Mouse (Mus musculus): ENCODE data around the gene Wdr35. TPM values are rescaled to one million over a fixed set of nuclear protein-coding genes. Genes with fewer than 3 reads are reported as not detected.
A peak's percentile ranks its signal among the peaks of the same experiment; 100 is the strongest.

Wdr35 gene
- total and polyA plus RNA-seq, 2 experiments from 2014 or later = 22.9 to 27.7 TPM

DNA sequence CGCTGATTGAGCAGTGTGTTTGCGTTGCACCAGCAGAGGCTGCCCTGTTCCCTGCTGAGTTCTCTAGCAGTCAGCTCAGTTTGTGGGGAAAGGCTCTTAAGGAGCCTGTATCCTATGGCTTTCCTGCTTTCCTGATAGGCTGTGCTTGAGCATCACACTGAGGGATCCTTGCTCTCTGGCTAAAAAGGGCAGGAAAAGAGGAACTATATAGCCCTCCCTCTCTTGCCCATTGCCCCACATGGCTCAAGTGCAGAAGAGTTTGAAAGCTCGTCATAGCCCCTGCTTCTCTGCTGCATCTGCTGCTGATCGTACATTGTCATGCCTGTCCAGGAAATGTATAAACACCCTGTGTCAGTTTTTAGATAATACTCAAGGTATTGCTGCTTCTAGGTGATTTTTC, 33.5 kb downstream of the Wdr35 start:
- H3K27me3 ChIP-seq (ENCODE audit: insufficient read depth, low read length) = no peaks in the 10 kb centered on the region
- no peak overlapping the region for H3K4me3 ChIP-seq (ENCODE audit: low read depth, low read length)
- ATAC-seq (no peak), DNase-seq (no peak)
- H3K4me1 ChIP-seq (ENCODE audit: insufficient read depth) = no peaks in the 10 kb centered on the region
- H3K9ac ChIP-seq = no peak overlapping the region
- H3K4me2 ChIP-seq (ENCODE audit: low read depth) = no peak overlapping the region
- peaks cover 18% of the 10 kb centered on the region for H3K36me3 ChIP-seq (ENCODE audit: insufficient read depth)
- TF ChIP-seq CTCF (IDR thresholded peaks at IDR 0.05; ENCODE audit: low read depth) = no peak
- WGBS = 74% methylated on average over 4 of the region's 4 CpGs
- H3K9me3 ChIP-seq (ENCODE audit: low read length) = no peaks in the 10 kb centered on the region
- H3K27ac ChIP-seq (ENCODE audit: low read depth, low read length) = no peak overlapping the region

DNA sequence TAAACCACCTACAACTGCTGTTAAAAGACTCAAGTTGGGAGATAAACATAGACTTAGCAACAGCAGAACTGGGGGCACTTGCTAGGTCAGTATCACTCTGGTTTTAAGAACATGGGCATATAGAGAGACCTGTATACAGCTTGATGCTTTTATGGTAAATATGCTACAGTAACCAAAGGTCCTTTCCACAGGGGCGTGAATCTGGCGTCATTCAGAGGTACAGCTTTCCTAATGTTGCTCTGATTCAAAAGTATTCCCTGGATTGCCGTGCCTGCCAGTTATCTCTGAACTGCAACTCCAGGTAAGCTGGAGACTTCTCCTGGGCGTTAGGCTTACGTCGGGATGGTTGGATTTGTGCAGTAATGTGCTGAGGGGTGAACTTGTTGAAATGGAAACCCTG, 34.1 kb downstream of the Wdr35 start:
- Histone ChIP-seq H3K4me3 (ENCODE audit: low read depth, low read length) (no peak overlapping the region), H3K9ac (no peak overlapping the region), H3K27ac (ENCODE audit: low read depth, low read length) (no peak overlapping the region), H3K4me2 (ENCODE audit: low read depth) (no peak overlapping the region), H3K36me3 (ENCODE audit: insufficient read depth) (peaks cover 22% of the 10 kb centered on the region), H3K9me3 (ENCODE audit: low read length) (no peaks in the 10 kb centered on the region), H3K27me3 (ENCODE audit: insufficient read depth, low read length) (no peaks in the 10 kb centered on the region), H3K4me1 (ENCODE audit: insufficient read depth) (no peaks in the 10 kb centered on the region)
- WGBS = 96% methylated on average over 6 of the region's 6 CpGs
- TF ChIP-seq CTCF (IDR thresholded peaks at IDR 0.05; ENCODE audit: low read depth) = no peak
- ATAC-seq = no peak
- DNase-seq = no peak

DNA sequence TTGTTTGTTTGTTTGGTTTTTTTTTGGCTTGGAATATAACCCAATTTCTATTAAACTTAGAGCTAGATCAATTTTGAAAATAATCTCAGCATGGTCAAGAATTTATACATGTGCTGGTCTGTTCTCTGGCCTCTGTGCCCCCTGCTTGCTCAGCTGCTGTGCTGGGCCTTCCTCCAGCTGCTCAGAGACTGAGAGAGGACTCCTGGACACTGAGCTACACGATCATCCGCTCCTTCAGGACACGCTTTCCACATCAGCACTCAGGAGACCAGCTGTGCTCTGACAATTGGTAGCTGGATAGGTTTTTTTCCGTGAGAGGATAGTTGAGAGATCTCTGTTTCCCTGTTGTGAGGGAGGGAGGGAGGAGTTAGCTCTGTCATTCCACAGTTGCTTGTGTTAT, 36.6 kb downstream of the Wdr35 start:
- no peak for TF ChIP-seq CTCF (IDR thresholded peaks at IDR 0.05; ENCODE audit: low read depth)
- H3K27ac ChIP-seq (ENCODE audit: low read depth, low read length) = no peak overlapping the region
- H3K9ac ChIP-seq = no peak overlapping the region
- H3K9me3 ChIP-seq (ENCODE audit: low read length) = no peaks in the 10 kb centered on the region
- peaks cover 29% of the 10 kb centered on the region for H3K36me3 ChIP-seq (ENCODE audit: insufficient read depth)
- no peaks in the 10 kb centered on the region for H3K27me3 ChIP-seq (ENCODE audit: insufficient read depth, low read length)
- H3K4me3 ChIP-seq (ENCODE audit: low read depth, low read length) = no peak overlapping the region
- 71% methylated on average over 4 of the region's 4 CpGs for WGBS
- H3K4me1 ChIP-seq (ENCODE audit: insufficient read depth) = no peaks in the 10 kb centered on the region
- ATAC-seq (no peak), DNase-seq (no peak)
- H3K4me2 ChIP-seq (ENCODE audit: low read depth) = no peak overlapping the region

DNA sequence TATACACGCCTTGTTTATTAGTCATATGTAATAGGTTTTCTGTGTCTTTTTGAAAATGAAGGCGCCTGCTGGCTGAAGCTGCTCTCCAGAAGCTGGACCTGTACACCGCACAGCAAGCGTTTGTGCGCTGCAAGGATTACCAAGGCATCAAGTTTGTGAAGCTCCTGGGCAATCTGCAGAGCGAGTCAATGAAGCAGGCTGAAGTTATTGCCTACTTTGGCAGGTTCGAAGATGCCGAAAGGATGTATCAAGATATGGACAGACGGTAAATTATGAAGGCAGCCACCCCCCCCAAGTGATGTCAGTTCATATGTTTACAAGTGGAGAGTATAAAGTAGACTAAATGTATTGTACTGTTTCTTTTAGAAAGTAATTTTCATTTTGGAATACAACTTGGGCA, 42.7 kb downstream of the Wdr35 start:
- H3K27me3 ChIP-seq (ENCODE audit: insufficient read depth, low read length) = no peaks in the 10 kb centered on the region
- H3K9ac ChIP-seq = no peak overlapping the region
- no peak for TF ChIP-seq CTCF (IDR thresholded peaks at IDR 0.05; ENCODE audit: low read depth)
- H3K4me1 ChIP-seq (ENCODE audit: insufficient read depth) = no peaks in the 10 kb centered on the region
- H3K4me3 ChIP-seq (ENCODE audit: low read depth, low read length) = no peak overlapping the region
- peaks cover 37% of the 10 kb centered on the region for H3K36me3 ChIP-seq (ENCODE audit: insufficient read depth)
- no peak for DNase-seq
- no peak overlapping the region for H3K27ac ChIP-seq (ENCODE audit: low read depth, low read length)
- no peak overlapping the region for H3K4me2 ChIP-seq (ENCODE audit: low read depth)
- no peak for ATAC-seq
- H3K9me3 ChIP-seq (ENCODE audit: low read length) = no peaks in the 10 kb centered on the region
- WGBS = 94% methylated on average over 9 of the region's 9 CpGs

DNA sequence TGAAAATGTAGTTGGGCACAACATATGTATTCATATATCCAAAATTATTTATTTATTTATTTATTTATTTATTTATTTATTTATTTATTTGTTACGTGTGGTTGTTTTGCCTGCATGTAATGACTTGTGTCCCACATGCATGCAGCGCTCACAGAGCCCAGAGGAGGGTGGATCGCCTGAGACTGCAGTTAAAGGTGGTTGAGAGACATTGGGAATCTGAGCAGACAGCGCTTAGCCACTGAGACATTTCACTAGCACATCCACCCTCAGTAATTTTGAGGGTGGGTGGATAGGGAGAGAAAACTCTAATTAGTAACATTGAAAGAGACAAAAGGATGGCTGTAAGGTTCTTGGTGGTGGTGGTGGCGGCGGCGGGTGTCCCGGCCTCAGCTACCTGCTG, 46.7 kb downstream of the Wdr35 start:
- no peak overlapping the region for H3K27ac ChIP-seq (ENCODE audit: low read depth, low read length)
- H3K9me3 ChIP-seq (ENCODE audit: low read length) = no peaks in the 10 kb centered on the region
- ATAC-seq (no peak), DNase-seq (no peak)
- H3K4me3 ChIP-seq (ENCODE audit: low read depth, low read length) = no peak overlapping the region
- H3K9ac ChIP-seq = no peak overlapping the region
- no peak overlapping the region for H3K4me2 ChIP-seq (ENCODE audit: low read depth)
- 92% methylated on average over 8 of the region's 8 CpGs for WGBS
- no peaks in the 10 kb centered on the region for H3K4me1 ChIP-seq (ENCODE audit: insufficient read depth)
- peaks cover 27% of the 10 kb centered on the region for H3K36me3 ChIP-seq (ENCODE audit: insufficient read depth)
- TF ChIP-seq CTCF (IDR thresholded peaks at IDR 0.05; ENCODE audit: low read depth) = no peak
- H3K27me3 ChIP-seq (ENCODE audit: insufficient read depth, low read length) = no peaks in the 10 kb centered on the region

DNA sequence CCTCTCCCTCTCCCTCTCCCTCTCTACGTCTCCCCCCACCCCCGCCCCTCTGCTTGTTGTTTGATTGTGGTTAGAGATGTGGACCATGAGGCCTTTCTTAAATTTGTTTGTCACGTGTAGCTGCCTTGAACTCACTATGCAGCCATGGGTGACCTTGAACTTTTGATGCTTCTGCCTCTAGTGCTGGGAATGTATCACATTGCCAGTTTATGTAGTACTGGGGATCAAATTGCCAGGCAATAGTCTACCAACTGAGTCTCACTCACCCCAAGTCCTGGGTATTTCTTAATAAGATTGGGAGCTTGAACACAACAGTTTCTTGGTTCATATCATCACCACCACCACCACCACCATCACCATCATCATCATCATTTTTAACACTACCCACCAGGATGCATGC, 47.3 kb downstream of the Wdr35 start:
- no peak overlapping the region for H3K4me2 ChIP-seq (ENCODE audit: low read depth)
- DNase-seq (no peak), ATAC-seq (no peak)
- no peak overlapping the region for H3K4me3 ChIP-seq (ENCODE audit: low read depth, low read length)
- H3K36me3 ChIP-seq (ENCODE audit: insufficient read depth) = peaks cover 27% of the 10 kb centered on the region
- 80% methylated on average over 3 of the region's 3 CpGs for WGBS
- TF ChIP-seq CTCF (IDR thresholded peaks at IDR 0.05; ENCODE audit: low read depth) = no peak
- no peak overlapping the region for H3K9ac ChIP-seq
- H3K27ac ChIP-seq (ENCODE audit: low read depth, low read length) = no peak overlapping the region
- H3K27me3 ChIP-seq (ENCODE audit: insufficient read depth, low read length) = no peaks in the 10 kb centered on the region
- no peaks in the 10 kb centered on the region for H3K9me3 ChIP-seq (ENCODE audit: low read length)
- no peaks in the 10 kb centered on the region for H3K4me1 ChIP-seq (ENCODE audit: insufficient read depth)

DNA sequence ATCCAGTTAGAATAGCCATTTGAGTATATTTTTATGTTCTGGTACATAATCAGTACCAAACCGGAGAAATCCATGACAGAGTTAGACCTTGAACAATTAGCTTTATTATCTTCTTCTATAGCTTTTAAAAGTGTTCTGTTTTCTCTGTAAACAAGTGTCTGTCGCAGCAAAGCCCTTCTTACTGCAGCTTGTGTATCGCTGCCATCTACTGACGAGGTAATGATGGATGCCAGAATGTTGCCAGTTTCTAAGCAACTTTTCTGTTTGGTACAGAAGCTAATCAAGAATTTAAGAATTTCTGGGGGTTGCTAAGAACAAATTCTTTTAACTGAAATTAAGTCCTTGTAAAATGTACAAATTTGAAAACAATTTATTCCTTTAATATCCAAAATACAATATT, 49.3 kb downstream of the Wdr35 start:
- H3K4me2 ChIP-seq (ENCODE audit: low read depth) = no peak overlapping the region
- WGBS = 47% methylated on average over 4 of the region's 4 CpGs
- peaks cover 20% of the 10 kb centered on the region for H3K36me3 ChIP-seq (ENCODE audit: insufficient read depth)
- no peaks in the 10 kb centered on the region for H3K27me3 ChIP-seq (ENCODE audit: insufficient read depth, low read length)
- H3K27ac ChIP-seq (ENCODE audit: low read depth, low read length) = no peak overlapping the region
- no peak overlapping the region for H3K4me3 ChIP-seq (ENCODE audit: low read depth, low read length)
- TF ChIP-seq CTCF (IDR thresholded peaks at IDR 0.05; ENCODE audit: low read depth) = 0 out of 2 replicates have a peak, but pooled peaks have one; percentile 21
- ATAC-seq = no peak
- H3K9me3 ChIP-seq (ENCODE audit: low read length) = no peaks in the 10 kb centered on the region
- DNase-seq = no peak
- H3K4me1 ChIP-seq (ENCODE audit: insufficient read depth) = no peaks in the 10 kb centered on the region
- H3K9ac ChIP-seq = no peak overlapping the region

DNA sequence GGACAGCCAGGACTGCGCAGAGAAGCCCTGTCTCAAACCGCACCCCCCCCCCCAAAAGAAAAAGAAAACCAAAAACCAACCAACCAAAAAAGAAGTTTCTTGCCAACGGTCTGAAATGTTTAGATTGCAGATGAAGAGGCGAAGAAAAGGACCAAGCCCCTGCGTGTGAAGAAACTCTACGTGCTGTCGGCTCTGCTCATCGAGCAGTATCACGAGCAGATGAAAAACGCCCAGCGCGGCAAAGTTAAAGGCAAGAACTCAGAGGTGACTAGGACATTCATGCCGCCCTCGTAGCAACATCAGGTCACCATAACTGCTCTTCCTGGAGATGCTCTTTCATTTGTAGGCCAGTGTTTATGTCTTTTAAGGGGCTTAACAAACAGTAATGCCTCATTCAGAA, 50.4 kb downstream of the Wdr35 start:
- no peaks in the 10 kb centered on the region for H3K4me1 ChIP-seq (ENCODE audit: insufficient read depth)
- no peak overlapping the region for H3K9ac ChIP-seq
- H3K27me3 ChIP-seq (ENCODE audit: insufficient read depth, low read length) = no peaks in the 10 kb centered on the region
- no peaks in the 10 kb centered on the region for H3K9me3 ChIP-seq (ENCODE audit: low read length)
- DNase-seq (no peak), ATAC-seq (no peak)
- no peak overlapping the region for H3K4me2 ChIP-seq (ENCODE audit: low read depth)
- WGBS = 97% methylated on average over 14 of the region's 14 CpGs
- H3K4me3 ChIP-seq (ENCODE audit: low read depth, low read length) = no peak overlapping the region
- no peak overlapping the region for H3K27ac ChIP-seq (ENCODE audit: low read depth, low read length)
- TF ChIP-seq CTCF (IDR thresholded peaks at IDR 0.05; ENCODE audit: low read depth) = no peak
- H3K36me3 ChIP-seq (ENCODE audit: insufficient read depth) = peaks cover 16% of the 10 kb centered on the region

Data from forebrain, postnatal 0 days (tissue).